Mouse (Mus musculus) thymus, postnatal 4 days (tissue): ENCODE measurements around the gene Olfr288.
A peak's percentile ranks its signal among the peaks of the same experiment; 100 is the strongest.

ENCODE experiments used
- DNase-seq: peaks from one replicate; pipeline ENCODE4 v3.0.0; 2021

The Olfr288 gene

GRCm38 (mm10) chr15:98165525-98165924 is 29.8 kb downstream of the Olfr288 start, which contains the start of gene Asb8:
Gene Asb8, minus strand, starts transcription at chr15:98165625.
- DNase-seq, result no peak

GRCm38 (mm10) chr15:98162561-98162960 is 32.8 kb downstream of the Olfr288 start:
- DNase-seq, result no peak

DNA sequence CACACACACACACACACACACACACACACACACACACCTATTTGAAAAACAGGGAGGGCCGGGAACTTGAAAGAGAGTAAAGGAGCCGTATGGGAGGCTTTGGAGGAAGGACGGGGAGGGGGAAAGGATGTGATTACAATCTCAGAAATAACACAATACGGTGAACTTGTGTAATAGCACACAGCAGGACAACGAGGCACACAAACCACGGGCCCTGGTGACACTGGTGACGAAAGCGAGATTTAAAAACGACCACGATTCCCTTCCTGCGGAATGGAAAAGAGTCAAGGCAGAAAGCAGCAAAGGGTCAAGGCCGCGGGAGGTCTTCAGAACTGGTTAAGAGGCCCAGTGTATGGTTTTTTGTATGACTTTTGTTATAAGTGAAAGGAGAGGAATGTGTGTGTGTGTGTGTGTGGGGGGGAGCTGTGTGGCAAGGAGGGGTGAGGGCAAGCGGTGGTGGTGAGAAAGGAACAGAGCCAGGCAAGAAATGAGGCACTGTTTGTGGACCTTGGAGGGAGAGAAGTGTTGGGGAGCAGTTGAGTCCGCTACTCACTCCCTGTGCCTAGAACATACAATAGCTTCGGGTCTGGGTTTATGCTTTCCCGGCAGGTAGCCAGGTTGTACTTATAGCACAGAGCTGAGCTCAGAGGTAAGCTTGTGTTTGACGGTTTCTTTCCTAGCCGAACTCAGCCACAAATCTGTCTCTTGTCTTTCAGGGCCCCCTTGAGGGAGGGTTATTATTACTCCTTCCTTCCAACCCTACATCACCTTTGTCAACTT is 34.1 kb downstream of the Olfr288 start:
- no peak for DNase-seq

DNA sequence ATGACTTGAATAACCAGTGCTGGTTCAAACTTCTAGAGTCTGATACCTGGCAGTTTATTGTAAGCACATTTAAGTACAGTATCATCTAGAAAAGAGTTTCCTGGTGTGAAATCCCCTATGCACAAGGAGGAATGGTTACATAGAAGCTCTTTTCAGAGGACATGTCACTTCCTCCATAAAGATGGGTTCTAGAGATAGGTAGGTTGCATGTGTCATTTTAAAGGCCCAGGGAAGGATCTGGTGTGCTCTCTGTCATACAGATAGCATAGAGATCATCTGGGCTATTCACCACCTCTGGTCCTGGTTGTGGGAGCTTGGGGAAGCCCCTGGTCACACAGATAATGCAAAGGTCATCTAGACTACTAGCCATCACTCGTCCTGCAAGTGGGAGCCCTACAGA is 38.1 kb downstream of the Olfr288 start:
- no peak for DNase-seq

DNA sequence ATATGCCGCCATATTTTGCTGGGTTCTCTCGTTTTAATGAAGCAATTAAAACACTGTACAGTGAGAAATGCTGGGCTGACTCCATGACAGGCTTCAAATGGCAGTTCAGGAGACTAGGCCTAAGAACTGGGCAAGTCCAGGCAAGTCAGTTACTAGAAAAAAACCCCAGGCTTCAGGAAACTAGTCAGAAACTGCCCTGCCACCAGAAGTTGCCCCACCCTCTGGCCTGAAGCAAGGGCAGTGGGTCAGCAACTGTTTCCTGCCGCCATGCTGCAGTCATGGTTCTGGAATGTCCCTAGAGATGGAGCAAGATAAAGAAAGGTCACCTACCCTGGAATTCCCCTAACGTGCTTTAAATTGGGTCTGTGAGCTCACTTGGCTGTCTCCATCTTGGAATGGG is 39.4 kb downstream of the Olfr288 start:
- DNase-seq, result no peak

DNA sequence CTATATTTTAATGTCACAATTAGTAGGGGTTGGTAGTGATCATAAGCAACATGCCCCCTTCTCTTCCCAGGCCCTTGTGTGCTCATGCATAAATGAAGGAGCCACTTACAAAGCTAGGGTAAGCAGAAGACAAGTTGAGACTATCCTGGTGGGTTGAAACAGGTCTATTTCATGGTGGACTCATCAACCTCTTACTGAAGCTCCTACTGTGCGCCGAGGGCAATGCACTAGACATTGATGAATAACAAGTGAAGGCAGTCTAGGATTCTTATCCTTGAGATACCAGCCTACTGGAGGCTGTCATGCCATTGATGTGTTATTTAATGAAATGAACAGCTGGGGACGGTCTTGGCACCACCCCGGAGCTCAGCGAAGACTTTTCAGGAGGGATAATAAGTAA is 40.1 kb downstream of the Olfr288 start:
- no peak for DNase-seq

DNA sequence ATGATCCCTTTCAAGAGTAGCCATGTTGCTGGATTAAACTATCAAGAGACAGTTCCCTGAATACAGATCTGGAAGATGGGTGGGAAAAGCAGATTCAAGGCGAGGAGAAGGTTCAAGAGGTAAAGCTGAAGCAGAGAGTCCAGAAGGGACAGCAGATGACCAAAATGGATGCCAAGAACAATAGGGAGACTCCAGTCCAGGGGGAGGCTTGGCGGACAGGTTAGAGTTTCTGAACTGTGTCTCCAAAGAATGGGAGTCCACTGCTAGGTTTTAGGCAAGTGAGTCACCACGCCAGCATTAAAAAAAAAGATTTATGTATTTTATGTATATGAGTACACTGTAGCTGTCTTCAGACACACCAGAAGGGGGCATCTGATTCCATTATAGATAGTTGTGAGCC is 40.7 kb downstream of the Olfr288 start:
- no peak for DNase-seq

GRCm38 (mm10) chr15:98154146-98154545 is 41.2 kb downstream of the Olfr288 start:
- no peak for DNase-seq

DNA sequence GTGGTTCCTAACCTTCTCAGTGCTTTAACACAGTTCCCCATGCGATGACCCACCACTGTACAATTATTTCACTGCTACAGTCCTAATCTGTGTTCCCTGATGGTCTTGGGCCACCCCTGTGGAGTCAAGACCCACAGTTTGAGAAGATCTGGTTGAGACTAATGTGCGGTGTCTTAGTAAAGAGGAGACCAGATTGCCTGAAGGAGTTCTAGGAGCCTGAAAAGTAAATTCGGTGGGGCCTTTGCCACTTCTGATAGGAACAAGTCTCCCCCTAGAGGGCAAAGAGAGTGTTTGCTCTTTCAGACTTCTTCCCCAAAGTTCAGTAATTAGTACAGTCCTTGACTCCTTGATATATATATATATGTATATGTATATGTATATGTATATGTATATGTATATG is 41.7 kb downstream of the Olfr288 start:
- no peak for DNase-seq

- no peak for DNase-seq
Measured at GRCm38 (mm10) chr15:98152916-98153315, 42.4 kb downstream of the Olfr288 start.

DNA sequence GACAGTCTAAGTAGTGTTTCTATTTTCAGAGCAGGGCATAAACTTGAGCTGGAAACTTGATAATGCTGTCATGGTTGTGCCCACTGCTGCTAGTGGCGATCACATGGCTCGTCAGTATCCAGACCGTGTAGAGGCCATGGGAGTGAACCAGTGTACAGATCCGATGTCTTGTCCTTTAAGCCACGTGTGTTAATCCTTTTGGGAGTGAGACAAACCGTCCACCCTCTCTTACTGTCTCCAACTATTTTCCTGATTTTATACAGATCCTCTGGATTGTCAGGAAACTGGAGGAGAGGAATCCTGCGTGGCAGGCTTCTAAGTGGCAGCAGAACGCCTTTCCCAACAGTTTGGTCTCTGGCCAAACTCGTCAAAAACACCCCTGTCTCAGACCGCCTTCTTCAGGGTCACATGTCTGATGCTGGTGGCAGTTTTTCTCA is 46.2 kb downstream of the Olfr288 start:
- DNase-seq, result no peak

DNA sequence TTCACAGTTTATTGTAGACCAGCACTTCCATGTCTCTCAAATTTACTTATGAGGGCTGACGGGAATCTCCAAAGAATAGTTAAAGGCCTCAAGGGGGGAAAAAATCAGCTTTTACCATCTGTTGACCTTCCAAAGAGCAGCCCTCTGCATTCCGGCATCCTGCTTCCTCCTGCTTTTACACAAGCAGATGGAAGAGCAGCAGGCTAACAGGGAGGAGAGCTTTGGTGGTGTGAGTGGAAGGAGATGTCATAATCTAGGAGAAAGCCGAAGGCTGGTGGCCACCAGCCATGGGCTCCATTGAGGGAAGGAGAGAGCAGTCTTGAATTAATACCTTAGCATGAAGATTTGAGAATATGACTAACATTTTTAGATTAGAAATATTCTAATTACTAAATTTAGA is 47.0 kb downstream of the Olfr288 start:
- DNase-seq, result no peak

DNA sequence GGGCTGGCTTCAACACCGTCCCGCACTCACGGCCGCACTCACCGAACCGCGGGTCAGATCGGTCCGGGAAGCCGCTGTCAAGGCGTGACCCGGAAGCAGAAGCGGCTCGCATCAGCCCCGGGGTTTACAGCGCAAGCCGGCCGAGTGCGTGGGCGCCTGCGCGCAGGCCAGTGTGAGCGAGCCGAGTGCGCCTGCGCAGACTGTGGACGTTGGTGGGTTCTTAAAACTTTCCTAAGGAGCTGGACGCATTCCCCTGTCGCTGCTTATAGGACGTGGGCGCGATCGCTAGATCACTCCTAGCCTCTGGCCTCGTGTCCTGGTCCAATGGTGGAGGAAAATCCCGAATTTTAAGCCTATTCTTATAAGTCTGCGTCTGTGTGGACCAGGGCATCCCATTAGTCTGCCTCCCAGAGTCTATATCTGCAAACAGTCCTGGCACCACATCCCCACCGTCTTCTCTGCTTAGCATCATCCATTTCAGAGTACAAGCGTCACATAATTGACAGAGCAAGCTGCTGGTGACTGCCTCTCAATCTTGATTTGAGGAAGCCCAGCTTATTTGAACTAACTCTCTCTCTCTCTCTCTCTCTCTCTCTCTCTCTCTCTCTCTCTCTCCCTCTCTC is 49.7 kb downstream of the Olfr288 start:
- peak; percentile 96 for DNase-seq

DNA sequence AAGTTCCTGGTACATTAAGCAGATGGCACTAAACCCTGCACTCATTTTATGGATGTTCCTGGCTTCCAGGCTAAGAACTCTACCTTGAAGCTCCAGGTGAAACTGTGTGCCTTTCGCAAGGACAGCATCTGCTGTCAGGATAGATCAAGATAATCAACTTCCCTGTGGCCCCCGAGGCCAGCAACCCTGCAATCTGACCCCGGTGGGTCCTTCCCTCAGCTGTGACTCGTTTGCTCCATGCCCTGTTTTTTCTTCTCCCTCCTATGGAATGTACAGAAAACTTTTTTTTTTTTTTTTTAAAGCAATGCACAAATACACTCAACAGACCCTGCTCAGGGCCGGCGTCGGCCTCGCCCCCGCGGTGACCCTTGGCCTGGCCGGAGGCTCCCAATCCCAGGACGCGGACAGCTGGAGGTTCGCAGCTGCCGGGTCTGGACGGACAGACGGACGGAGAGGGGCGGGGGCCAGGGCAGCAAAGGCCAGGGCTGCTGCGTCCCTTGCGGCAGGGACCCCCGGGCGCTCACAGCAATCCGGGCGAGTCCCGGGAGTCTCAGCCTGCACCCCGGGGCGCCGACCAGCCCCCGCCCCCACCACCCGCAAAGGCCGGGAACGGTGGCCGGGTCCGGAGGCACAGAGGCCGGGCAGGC is 50.4 kb downstream of the Olfr288 start:
- no peak for DNase-seq

DNA sequence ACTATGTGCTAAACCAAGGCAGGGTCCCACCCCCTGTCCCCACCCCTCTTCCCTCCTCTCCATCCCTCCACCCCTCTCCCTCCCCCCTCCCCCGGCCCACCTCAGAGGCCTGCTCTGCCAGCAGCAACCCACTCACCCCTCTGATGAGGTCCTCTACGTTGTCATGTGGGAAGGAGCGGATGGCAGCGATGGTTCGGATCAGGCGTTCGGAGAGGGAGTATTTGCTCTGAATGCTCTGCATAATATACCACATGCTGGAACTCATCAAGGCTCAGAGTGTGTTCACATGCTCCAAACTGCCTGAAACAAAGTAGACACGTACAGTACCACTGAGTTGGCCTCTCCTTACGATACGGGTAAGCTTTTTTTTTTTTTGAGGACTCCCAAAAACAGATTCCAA is 52.8 kb downstream of the Olfr288 start:
- no peak for DNase-seq

GRCm38 (mm10) chr15:98140809-98141208 is 54.5 kb downstream of the Olfr288 start:
- DNase-seq, result no peak

DNA sequence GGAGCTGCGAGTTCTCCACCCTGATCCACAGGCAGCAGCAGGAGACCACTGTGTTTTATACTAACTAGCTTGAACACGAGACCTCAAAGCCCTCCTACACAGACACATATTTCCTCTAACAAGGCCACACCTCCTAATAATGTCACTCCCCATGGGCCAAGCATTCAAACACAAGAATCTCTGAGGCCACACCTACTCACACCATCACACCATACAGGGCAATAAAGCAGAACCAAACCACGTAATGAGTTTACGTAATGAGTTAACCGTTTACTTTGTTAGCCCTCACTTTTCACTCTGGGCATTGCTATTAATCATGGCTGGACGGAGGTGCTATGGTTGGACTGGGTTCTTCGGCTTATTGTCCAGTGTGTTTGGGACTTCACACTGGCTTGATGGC is 55.6 kb downstream of the Olfr288 start:
- DNase-seq, result no peak

GRCm38 (mm10) chr15:98136871-98137270 is 58.5 kb downstream of the Olfr288 start:
- no peak for DNase-seq
